Mouse (Mus musculus) stomach, embryonic 14.5 days (tissue): ENCODE measurements around the gene Cs. TPM values are rescaled to one million over a fixed set of nuclear protein-coding genes. Genes with fewer than 3 reads are reported as not detected.
"Not testable (repeated sequence)": the region's sequence is repeated elsewhere in the genome, so short reads cannot be mapped to it uniquely, and the experiment has no call there.

Experiments
- ATAC-seq: fragments of 200-750 bp; cut with Nextera tagmentation; 2 replicates; pipeline ENCODE4 v1.8.0; 2017; ENCODE audit warnings: low read depth, moderate TSS enrichment; ENCODE audit not compliant: insufficient number of reproducible peaks, insufficient read depth, low FRiP score
- H3K27ac ChIP-seq: fragments of 300-500 bp; sonication (generic); 2 replicates; pipeline ENCODE4 v1.5.1; 2014; ENCODE audit warnings: mild to moderate bottlenecking, low read length, moderate library complexity, mixed read lengths
- H3K27me3 ChIP-seq: fragments of 300-500 bp; sonication (generic); 2 replicates; pipeline ENCODE4 v1.6.1; 2014; ENCODE audit warnings: low read length, control low read depth, mixed read lengths; ENCODE audit not compliant: control insufficient read depth, insufficient read depth
- H3K36me3 ChIP-seq: fragments of 300-500 bp; sonication (generic); 2 replicates; pipeline ENCODE4 v1.6.1; 2014; ENCODE audit warnings: mild to moderate bottlenecking, control low read depth, low read length, moderate library complexity, mixed read lengths; ENCODE audit not compliant: control insufficient read depth, insufficient read depth
- H3K4me1 ChIP-seq: fragments of 300-500 bp; sonication (generic); 2 replicates; pipeline ENCODE4 v1.6.1; 2014; ENCODE audit warnings: low read length, control low read depth, mixed read lengths; ENCODE audit not compliant: control insufficient read depth, insufficient read depth
- H3K4me2 ChIP-seq: fragments of 300-500 bp; sonication (generic); replicated peaks from 2 replicates; pipeline ENCODE4 v1.6.1; 2014; ENCODE audit warnings: low read depth, low read length, control low read depth
- H3K4me3 ChIP-seq: fragments of 300-500 bp; sonication (generic); 2 replicates; pipeline ENCODE4 v1.5.1; 2014; ENCODE audit warnings: low read depth, low read length, control low read depth
- H3K9ac ChIP-seq: fragments of 300-500 bp; sonication (generic); replicated peaks from 2 replicates; pipeline ENCODE4 v1.6.1; 2014; ENCODE audit warnings: low read depth, mild to moderate bottlenecking, control low read depth, low read length, moderate library complexity, mixed read lengths
- H3K9me3 ChIP-seq: fragments of 300-500 bp; sonication (generic); 2 replicates; pipeline ENCODE4 v1.6.1; 2016; ENCODE audit warnings: low read depth, low read length, control low read depth; ENCODE audit not compliant: control insufficient read depth
- WGBS: fragments of 180-500 bp; shearing (Covaris S2); extraction: QIAGEN DNeasy Blood & Tissue Kit; methylation state at CpG from one replicate; pipeline ENCODE4 v1.1.7; 2014; 5-methylcytosine and 5-hydroxymethylcytosine counted together
- polyA plus RNA-seq: library from polyadenylated mRNA; unstranded; fragments of >200 nt; fragmentation: Nextera tagmentation; extraction: Ambion mirVana; gene quantifications from 2 replicates; pipeline ENCODE4 v1.2.1, GENCODE M21; 2014

Cs gene
- polyA plus RNA-seq, 1 experiment from 2014 or later = 211 TPM

DNA sequence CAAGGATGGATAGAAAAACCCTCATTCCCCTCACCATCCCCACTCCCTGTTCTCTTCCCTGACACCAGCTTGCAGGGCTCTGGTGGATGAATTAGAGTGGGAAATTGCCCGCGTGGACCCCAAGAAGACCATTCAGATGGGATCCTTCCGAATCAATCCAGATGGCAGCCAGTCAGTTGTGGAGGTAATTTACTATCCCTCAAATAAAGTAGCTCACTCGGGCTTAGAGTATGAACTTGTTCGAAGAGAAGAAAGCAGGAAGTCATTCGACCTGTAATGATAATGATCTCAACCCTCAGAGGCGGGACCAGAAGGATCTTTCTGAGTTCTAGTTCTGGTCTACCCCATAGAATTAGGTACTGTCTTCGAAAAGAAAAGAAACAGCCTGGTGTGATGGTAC is 14.0 kb upstream of the Cs start:
- Histone ChIP-seq H3K27ac (peak overlapping the region; percentile 97; the same call in 1 of the 2 replicates), H3K36me3 (peaks cover 51% of the 10 kb centered on the region), H3K27me3 (no peaks in the 10 kb centered on the region), H3K9ac (peak overlapping the region; percentile 97), H3K9me3 (no peaks in the 10 kb centered on the region), H3K4me1 (peaks cover 8% of the 10 kb centered on the region; the same call in 1 of the 2 replicates), H3K4me3 (peak overlapping the region; percentile 93), H3K4me2 (peak overlapping the region; percentile 87)
- no peak for ATAC-seq
- WGBS = 65% methylated on average over 8 of the region's 8 CpGs

DNA sequence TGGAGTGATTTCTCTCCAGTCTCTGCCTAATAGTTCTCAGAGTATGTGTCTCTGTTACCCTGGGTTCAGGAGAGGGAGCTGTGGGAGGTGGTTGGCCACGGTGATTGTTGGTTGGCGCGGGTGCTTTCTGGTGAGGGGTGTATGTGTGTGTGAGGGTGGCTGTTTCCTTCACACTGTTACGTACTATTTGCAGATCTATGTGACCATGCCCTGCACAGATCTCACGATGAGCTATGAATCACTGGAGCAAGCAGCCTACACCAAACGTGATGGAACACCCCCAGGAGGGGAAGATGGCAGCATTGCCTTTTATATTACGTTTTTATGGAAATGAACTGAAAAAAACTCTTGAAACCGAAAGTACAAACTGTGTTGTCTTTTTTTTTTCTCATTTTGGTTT is 10.7 kb upstream of the Cs start:
- Histone ChIP-seq H3K9me3 (no peaks in the 10 kb centered on the region), H3K27me3 (no peaks in the 10 kb centered on the region), H3K4me1 (peaks cover 8% of the 10 kb centered on the region; the same call in 1 of the 2 replicates), H3K9ac (no peak overlapping the region), H3K4me2 (no peak overlapping the region), H3K4me3 (no peak overlapping the region), H3K27ac (no peak overlapping the region), H3K36me3 (peaks cover 38% of the 10 kb centered on the region)
- no peak for ATAC-seq
- WGBS = 96% methylated on average over 8 of the region's 8 CpGs

DNA sequence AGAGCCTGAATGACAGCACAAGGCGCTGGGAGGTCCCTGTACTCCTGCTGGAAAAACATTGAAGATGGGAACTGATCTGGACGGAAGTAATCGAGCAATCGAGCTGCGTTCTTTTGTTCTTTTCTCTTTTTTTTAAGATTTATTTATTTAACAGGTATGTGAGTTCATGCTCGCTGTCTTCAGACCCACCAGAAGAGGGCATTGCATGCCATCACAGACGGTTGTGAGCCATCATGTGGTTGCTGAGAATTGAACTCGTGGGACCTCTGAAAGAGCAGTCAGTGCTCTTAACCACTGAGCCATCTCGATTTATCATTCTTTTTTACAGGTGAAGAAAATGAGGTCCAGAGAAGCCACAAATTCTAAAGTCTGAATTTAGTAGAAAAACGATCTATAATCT is 9.9 kb upstream of the Cs start:
- peaks cover 38% of the 10 kb centered on the region for H3K36me3 ChIP-seq
- H3K4me2 ChIP-seq = no peak overlapping the region
- peaks cover 8% of the 10 kb centered on the region; the same call in 1 of the 2 replicates for H3K4me1 ChIP-seq
- no peak overlapping the region for H3K27ac ChIP-seq
- no peak overlapping the region for H3K9ac ChIP-seq
- no peak for ATAC-seq
- WGBS = 88% methylated on average over 10 of the region's 10 CpGs
- no peaks in the 10 kb centered on the region for H3K9me3 ChIP-seq
- H3K4me3 ChIP-seq = no peak overlapping the region
- no peaks in the 10 kb centered on the region for H3K27me3 ChIP-seq

DNA sequence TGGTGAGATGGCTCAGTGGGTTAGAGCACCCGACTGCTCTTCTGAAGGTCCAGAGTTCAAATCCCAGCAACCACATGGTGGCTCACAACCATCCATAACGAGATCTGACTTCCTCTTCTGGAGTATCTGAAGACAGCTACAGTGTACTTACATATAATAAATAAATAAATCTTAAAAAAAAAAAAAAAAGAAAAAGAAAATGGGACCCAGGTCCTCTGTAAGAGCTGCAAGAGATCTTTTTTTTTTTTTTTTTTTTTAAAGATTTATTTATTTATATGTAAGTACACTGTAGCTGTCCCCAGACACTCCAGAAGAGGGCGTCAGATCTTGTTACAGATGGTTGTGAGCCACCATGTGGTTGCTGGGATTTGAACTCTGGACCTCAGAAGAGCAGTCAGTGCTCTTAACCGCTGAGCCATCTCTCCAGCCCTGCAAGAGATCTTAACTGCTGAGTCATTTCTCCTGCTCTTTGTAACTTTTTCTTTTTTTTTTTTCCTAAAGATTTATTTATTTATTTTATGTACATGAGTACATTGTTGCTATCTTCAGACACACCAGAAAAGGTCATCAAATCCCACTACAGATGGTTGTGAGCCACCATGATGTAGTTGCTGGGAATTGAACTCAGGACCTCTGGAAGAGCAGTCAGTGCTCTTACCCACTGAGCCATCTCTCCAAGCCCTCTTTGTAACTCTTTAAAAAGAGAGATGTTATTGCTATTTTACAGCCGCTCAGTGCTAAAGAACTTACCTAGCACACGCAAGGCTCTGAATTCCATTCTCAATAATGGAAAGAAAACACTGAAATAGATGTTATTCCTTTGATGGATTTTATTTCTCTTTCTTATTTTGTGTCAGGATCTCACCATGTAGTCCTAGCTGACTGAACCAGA is 4.9 kb upstream of the Cs start:
- H3K27me3 ChIP-seq, H3K4me3 ChIP-seq, H3K4me2 ChIP-seq, H3K4me1 ChIP-seq, H3K9me3 ChIP-seq, H3K36me3 ChIP-seq, H3K27ac ChIP-seq, ATAC-seq, H3K9ac ChIP-seq: not testable (repeated sequence)
- whole genome bisulfite sequencing = 79% methylated on average over 6 of the region's 6 CpGs

DNA sequence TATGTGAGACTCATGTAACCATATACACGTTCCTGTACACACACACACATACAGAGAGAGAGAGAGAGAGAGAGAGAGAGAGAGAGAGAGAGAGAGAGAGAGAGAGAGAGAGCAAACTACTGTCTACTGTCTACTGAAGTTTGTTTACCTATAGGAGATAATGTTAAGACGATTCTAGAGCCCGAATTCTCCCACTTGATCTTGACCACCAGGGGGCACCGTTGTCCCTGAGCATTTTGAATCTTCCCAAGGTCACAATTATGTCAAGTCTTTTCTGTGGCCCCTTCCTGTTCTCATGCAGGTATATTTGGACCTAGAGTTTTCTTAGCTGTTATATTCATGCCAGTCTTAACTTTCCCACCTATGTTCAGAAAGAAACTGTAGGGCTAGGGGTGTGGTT is 2.0 kb upstream of the Cs start:
- H3K27me3 ChIP-seq = no peaks in the 10 kb centered on the region
- H3K27ac ChIP-seq = no peak overlapping the region
- H3K9ac ChIP-seq = no peak overlapping the region
- H3K36me3 ChIP-seq = no peaks in the 10 kb centered on the region
- no peaks in the 10 kb centered on the region for H3K9me3 ChIP-seq
- peaks cover 14% of the 10 kb centered on the region for H3K4me1 ChIP-seq
- under 1% methylated on average over 4 of the region's 4 CpGs for WGBS
- H3K4me3 ChIP-seq = no peak overlapping the region
- no peak overlapping the region for H3K4me2 ChIP-seq
- ATAC-seq = no peak

DNA sequence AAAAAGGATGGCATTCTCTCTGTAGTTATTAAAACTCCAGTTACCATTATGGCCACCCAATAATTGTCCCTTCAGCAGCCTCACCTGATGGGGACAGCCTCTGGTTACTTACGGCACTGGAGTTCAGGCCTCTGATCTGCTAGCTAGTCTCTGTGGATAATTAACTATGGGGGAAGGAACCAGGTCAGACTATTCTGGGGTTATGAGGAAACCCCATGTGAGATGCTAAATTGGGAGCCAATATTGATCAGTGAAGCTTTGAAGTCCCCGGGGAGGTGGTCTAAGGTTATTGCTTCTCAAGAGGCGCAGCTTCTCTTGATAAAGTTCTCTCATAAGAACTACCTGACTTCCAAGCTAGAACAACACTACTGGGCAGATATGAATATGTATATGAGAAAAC is 1.3 kb upstream of the Cs start:
- H3K27ac ChIP-seq = no peak overlapping the region
- H3K36me3 ChIP-seq = no peaks in the 10 kb centered on the region
- H3K4me1 ChIP-seq = peaks cover 14% of the 10 kb centered on the region
- no peaks in the 10 kb centered on the region for H3K27me3 ChIP-seq
- no peak overlapping the region for H3K4me3 ChIP-seq
- no peak overlapping the region for H3K4me2 ChIP-seq
- 94% methylated on average over 3 of the region's 3 CpGs for WGBS
- no peaks in the 10 kb centered on the region for H3K9me3 ChIP-seq
- no peak for ATAC-seq
- no peak overlapping the region for H3K9ac ChIP-seq

DNA sequence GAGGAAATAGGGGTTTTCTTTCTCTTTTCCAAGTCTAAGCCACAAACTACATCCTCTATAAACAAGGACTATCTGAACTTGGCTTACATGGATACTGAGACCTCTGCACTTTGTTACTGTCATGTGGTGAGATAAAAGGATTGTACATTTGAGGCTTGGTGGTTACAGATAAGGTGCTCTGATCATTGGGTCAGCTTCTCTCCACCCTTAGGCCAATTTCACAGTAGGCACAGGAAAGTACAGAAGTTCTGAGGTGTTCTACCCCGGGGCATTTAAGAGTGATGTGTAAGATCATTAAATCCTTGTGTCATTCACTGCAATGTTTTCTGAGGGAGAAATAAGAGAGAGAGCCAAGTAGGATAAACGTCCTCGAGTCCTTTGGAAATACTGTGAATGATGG is 937 bp upstream of the Cs start:
- H3K27ac ChIP-seq = peak overlapping the region; percentile 94; the same call in 1 of the 2 replicates
- peak overlapping the region; percentile 78; the same call in 1 of the 2 replicates for H3K4me3 ChIP-seq
- H3K36me3 ChIP-seq = no peaks in the 10 kb centered on the region

DNA sequence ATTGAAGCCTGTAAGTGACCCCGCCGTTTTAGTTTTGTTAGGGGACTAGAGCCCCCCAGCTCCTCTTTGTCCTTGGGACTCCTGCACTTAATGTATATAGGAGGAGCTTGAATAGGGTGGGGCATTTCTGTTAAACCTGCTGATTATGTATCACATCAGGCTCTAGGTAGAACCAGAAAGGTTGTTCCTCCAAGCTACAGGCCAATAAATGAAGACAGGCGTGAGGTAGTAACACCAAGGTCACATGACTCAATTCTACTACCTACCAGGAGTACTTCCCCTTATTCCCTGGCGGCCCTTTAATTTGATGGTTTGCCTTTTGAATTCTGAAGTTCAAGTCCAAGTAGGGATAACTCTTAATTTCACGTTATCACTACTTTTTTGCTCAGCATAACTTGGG is 881 bp downstream of the Cs start:
- H3K4me3 ChIP-seq = peak overlapping the region; percentile 78
- no peaks in the 10 kb centered on the region for H3K36me3 ChIP-seq
- H3K4me2 ChIP-seq = peak overlapping the region; percentile 57
- 20% methylated on average over 5 of the region's 5 CpGs for WGBS
- peak overlapping the region; percentile 80 for H3K9ac ChIP-seq
- ATAC-seq = no peak
- no peaks in the 10 kb centered on the region for H3K9me3 ChIP-seq
- H3K4me1 ChIP-seq = peaks cover 14% of the 10 kb centered on the region
- peak overlapping the region; percentile 94; the same call in 1 of the 2 replicates for H3K27ac ChIP-seq
- no peaks in the 10 kb centered on the region for H3K27me3 ChIP-seq

More for the DNA sequence above, 937 bp upstream of the Cs start:
- whole genome bisulfite sequencing = 85% methylated on average over 3 of the region's 3 CpGs
- Histone ChIP-seq H3K27me3 (no peaks in the 10 kb centered on the region), H3K4me1 (peaks cover 14% of the 10 kb centered on the region), H3K4me2 (peak overlapping the region; percentile 62), H3K9me3 (no peaks in the 10 kb centered on the region), H3K9ac (no peak overlapping the region)
- no peak for ATAC-seq
